Mouse (Mus musculus) lung, adult 2 months (tissue): Measurements from ENCODE around the gene Ovol2. TPM values are rescaled to one million over a fixed set of nuclear protein-coding genes. Genes with fewer than 3 reads are reported as not detected.

ENCODE experiments used
- DNase-seq: peaks from one replicate; pipeline ENCODE4 v3.0.0; 2022
- H3K4me1 ChIP-seq: fragments of 200-500 bp; 2 replicates; pipeline ENCODE4 v1.6.1; 2011; ENCODE audit warnings: low read length; ENCODE audit not compliant: control insufficient read depth, insufficient read depth
- H3K4me3 ChIP-seq: fragments of 200-500 bp; replicated peaks from 2 replicates; pipeline ENCODE3; 2011; ENCODE audit warnings: low read depth, mild to moderate bottlenecking, control low read depth, low read length; ENCODE audit errors: extremely low read depth
- CTCF ChIP-seq: fragments of 200-500 bp; IDR thresholded peaks from 2 replicates; pipeline ENCODE4 v1.5.1; 2011; ENCODE audit warnings: mild to moderate bottlenecking, low read length, control low read depth; ENCODE audit not compliant: insufficient read depth
- POLR2A ChIP-seq: fragments of 200-500 bp; IDR thresholded peaks from 2 replicates; pipeline ENCODE4 v1.6.1; 2011; ENCODE audit warnings: low read depth, mild to moderate bottlenecking, control low read depth, low read length, borderline replicate concordance; ENCODE audit errors: extremely low read depth
- WGBS: fragments of 180-500 bp; shearing (Covaris S2); methylation state at CpG from one replicate; pipeline ENCODE4 v1.1.7; 2018; 5-methylcytosine and 5-hydroxymethylcytosine counted together
- polyA plus RNA-seq: library from polyadenylated mRNA; depleted of rRNA; stranded (reverse); fragments of >200 nt; gene quantifications from 2 replicates; pipeline ENCODE4 v1.2.3, GENCODE M21; 2012; rRNA removed

The Ovol2 gene
- polyA plus RNA-seq, 1 experiment: 6.7 TPM

DNA sequence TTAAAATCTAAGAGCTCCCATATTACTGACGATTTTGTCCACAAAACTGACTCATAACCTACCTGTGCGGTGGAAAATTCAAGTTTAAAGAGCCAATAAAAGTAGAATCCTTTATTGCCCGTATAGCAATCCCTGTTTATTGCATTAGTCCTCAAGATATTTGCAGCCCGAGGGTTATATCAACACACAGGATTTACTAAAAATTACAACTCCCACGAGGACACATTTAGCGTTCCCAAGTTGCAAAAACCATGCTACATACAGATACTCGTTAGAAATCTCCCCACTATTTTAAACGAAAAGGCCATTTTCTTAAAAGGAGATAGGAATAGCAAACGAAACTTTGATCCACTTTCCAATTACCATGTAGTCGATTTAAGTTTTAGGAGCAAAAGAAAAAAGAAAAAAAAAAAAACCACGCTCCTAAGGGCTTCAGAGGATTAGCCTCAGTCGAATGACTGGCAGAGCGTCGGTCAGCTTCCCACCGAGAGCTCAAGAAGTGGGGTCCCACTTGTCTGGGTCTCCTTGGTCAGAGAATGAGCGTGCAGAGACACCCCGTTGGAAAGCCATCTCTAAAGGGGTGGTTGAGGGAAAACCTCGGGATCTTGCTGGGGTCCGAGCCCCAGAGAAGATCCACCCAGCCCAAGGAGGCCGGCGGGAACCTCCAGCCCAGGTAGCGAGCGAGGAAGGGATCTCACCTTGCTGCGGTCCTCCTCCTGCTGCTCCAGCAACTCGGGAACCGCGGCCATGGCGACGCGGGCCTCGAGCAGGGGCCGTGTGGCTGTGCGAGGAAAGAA, 62.1 kb downstream of the Ovol2 start:
- TF ChIP-seq POLR2A: peak; percentile 48; the same call in 1 of the 2 replicates
- TF ChIP-seq CTCF: no peak
- no peak for DNase-seq
- Histone ChIP-seq H3K4me3 (peak overlapping the region; percentile 90), H3K4me1 (peaks cover 3% of the 10 kb centered on the region; the same call in 1 of the 2 replicates)
- under 1% methylated on average over 32 of the region's 33 CpGs for WGBS

- no peak for DNase-seq
- H3K4me1 ChIP-seq: peaks cover 3% of the 10 kb centered on the region; the same call in 1 of the 2 replicates
- TF ChIP-seq CTCF (no peak), POLR2A (no peak)
- H3K4me3 ChIP-seq: no peak overlapping the region
- 9% methylated on average over 11 of the region's 11 CpGs for WGBS
Observed at GRCm38 (mm10) chr2:144269306-144269650, 62.7 kb downstream of the Ovol2 start.

GRCm38 (mm10) chr2:144268446-144269305, 63.3 kb downstream of the Ovol2 start:
- DNase-seq: no peak
- Histone ChIP-seq H3K4me1 (peaks cover 3% of the 10 kb centered on the region; the same call in 1 of the 2 replicates), H3K4me3 (no peak overlapping the region)
- no peak for TF ChIP-seq POLR2A
- WGBS: 37% methylated on average over 6 of the region's 6 CpGs

- TF ChIP-seq POLR2A (no peak), CTCF (no peak)
- H3K4me3 ChIP-seq: no peak overlapping the region
- H3K4me1 ChIP-seq: peaks cover 3% of the 10 kb centered on the region; the same call in 1 of the 2 replicates
- 4% methylated on average over 1 of the region's 1 CpGs for WGBS
- no peak for DNase-seq
Observed at GRCm38 (mm10) chr2:144267731-144268015, 64.3 kb downstream of the Ovol2 start.

- no peak overlapping the region for H3K4me3 ChIP-seq
- TF ChIP-seq POLR2A (no peak), CTCF (no peak)
- no peak for DNase-seq
- peaks cover 3% of the 10 kb centered on the region; the same call in 1 of the 2 replicates for H3K4me1 ChIP-seq
- WGBS: 43% methylated on average over 5 of the region's 5 CpGs
Observed at GRCm38 (mm10) chr2:144267004-144267730, 64.8 kb downstream of the Ovol2 start.

DNA sequence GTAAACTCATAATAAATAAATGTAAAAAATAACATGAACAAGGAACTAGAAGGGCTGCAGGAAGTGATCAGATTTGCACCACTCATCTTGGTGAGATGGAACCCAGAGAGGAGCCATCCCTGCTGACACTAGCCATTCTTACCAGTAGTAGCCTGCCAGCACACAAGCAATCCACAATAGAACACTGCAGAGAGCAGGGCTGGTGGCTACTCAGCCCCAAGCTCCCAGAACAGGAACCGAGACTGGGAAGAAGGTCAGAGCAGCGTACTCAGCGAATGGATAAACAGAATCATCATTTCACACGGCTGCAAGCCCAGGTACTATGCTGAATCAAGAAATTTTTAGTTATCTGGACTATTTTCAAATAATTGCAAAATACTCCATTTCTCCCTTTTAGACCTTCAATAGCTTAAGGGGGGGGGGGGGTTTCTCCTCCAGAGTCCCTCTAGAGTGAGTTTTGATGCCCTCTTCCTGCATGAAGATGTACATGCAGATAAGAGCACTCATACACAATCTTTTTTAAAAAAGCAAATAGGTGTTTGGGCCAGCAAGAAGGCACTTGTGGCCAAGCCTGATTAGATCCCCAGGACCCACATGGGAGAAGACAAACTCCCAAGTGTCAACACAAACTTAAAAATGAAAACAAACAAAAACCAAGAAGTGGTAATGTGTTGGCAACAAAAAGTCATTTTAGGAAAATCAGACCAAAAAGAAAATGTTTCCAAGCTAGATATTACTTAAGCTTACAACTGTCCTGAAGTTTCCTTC, 65.8 kb downstream of the Ovol2 start:
- no peak overlapping the region for H3K4me3 ChIP-seq
- 48% methylated on average over 4 of the region's 4 CpGs for WGBS
- DNase-seq: no peak
- peaks cover 3% of the 10 kb centered on the region; the same call in 1 of the 2 replicates for H3K4me1 ChIP-seq
- TF ChIP-seq POLR2A (no peak), CTCF (no peak)

- TF ChIP-seq POLR2A (no peak), CTCF (no peak)
- 70% methylated on average over 3 of the region's 3 CpGs for WGBS
- Histone ChIP-seq H3K4me3 (no peak overlapping the region), H3K4me1 (peaks cover 3% of the 10 kb centered on the region; the same call in 1 of the 2 replicates)
- no peak for DNase-seq
Observed at GRCm38 (mm10) chr2:144265120-144265488, 66.8 kb downstream of the Ovol2 start.

DNA sequence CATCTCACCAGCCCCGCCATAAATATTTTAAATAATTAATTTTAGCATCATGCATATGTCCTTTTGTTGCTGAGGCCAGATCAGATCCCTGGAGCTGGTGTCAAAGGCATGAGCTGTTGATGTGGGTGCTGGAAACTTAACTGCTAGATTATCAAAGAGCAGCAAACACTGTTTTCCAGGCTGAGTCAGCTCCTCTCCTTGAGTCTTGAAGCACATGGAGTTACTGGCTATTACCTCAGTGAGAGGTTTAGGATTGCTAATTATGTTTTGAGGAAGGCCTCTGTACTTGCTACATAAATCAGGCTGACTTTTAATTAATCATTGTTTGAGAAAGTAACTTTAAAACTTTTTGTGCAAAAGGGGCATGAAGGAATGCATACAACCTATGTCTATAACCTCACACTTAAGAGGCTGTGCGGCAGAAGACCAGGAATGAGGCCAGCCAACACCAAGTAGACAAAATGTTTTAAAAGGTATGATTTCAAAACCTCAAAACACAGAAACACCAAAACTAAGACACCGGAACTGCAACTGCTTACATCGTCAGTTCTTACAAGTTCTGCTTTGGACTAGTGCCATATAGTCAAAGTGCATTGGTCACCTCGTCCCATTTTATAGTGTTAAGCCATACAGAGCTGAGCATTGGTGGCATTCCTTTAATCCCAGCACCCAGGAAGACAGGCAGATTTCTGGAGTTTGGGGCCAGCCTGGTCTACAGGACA, 67.4 kb downstream of the Ovol2 start:
- DNase-seq: no peak
- no peak for TF ChIP-seq POLR2A
- TF ChIP-seq CTCF: no peak
- Histone ChIP-seq H3K4me3 (no peak overlapping the region), H3K4me1 (peaks cover 3% of the 10 kb centered on the region; the same call in 1 of the 2 replicates)
- WGBS: 46% methylated on average over 5 of the region's 5 CpGs

DNA sequence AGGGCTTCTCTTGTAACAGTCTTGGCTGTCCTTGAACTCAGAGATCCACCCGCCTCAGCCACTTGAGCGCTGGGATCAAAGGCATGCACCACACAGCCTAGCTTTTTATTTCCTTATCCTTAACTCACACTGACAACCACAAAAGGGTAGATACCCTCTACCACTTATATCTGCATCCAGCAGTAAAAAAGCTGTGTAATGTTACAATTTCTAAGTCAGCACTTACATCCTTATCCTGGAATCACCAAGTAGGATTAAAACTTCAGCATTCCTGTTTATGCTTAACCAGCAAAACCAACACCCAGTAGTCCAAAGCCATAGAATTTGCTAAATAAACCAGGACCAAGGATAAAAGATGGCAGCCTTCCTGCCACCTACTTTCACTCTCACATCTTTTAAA, 69.1 kb downstream of the Ovol2 start:
- no peak for TF ChIP-seq CTCF
- TF ChIP-seq POLR2A: no peak
- no peak for DNase-seq
- WGBS: 92% methylated on average over 2 of the region's 2 CpGs

More for the DNA sequence above, 69.1 kb downstream of the Ovol2 start:
- Histone ChIP-seq H3K4me3 (no peak overlapping the region), H3K4me1 (peaks cover 3% of the 10 kb centered on the region; the same call in 1 of the 2 replicates)

Other genes with a start within 250 kb of the Ovol2 start
- 2.6 and 3.9 TPM in 2 replicates for gene Mgme1, start 61.5 kb downstream of the Ovol2 start, polyA plus RNA-seq
- 29.7 and 34.7 TPM in 2 replicates for gene Snx5, start 61.2 kb downstream of the Ovol2 start, polyA plus RNA-seq
- gene Kat14, start 36.8 kb upstream of the Ovol2 start, polyA plus RNA-seq: 22.0 and 28.6 TPM in 2 replicates
- not detected in 2 replicates for gene Pet117, start 36.9 kb upstream of the Ovol2 start, polyA plus RNA-seq
- 1.3 and 2.1 TPM in 2 replicates for gene Dzank1, start 195.3 kb upstream of the Ovol2 start, polyA plus RNA-seq
- 4.5 and 8.5 TPM in 2 replicates for gene Polr3f, start 195.6 kb upstream of the Ovol2 start, polyA plus RNA-seq
- gene Rbbp9, start 218.7 kb upstream of the Ovol2 start, polyA plus RNA-seq: 11.9 and 15.4 TPM in 2 replicates
- gene Sec23b, start 224.1 kb upstream of the Ovol2 start, polyA plus RNA-seq: 37.7 and 51.0 TPM in 2 replicates